Mouse (Mus musculus) CH12.LX (cell line): ENCODE results near the gene Zic1.

Source experiments
- POLR2A ChIP-seq: IDR thresholded peaks from 2 replicates; pipeline ENCODE4 v1.6.1; 2011; ENCODE audit warnings: low read depth, mild to moderate bottlenecking, improper control_type of control experiment, low read length
- USF2 ChIP-seq: conservative IDR thresholded peaks from 2 replicates; pipeline ENCODE4 v1.6.1; 2011; ENCODE audit warnings: low read depth, low read length, improper control_type of control experiment

DNA sequence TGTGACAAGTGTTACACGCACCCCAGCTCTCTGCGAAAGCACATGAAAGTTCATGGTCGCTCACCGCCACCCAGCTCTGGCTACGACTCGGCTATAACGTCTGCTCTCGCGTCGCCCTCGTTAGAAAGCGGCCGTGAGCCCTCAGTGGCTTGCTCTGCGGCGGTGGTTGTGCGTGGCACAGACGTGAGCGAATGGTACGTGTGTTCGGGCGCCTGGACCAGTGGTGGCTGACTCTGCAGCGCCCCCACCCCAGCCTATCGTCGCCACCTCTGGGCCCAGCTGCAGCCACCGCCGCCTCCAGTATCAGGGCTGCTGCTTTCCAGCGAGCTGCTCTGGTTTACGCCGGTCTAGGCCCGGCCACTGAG is 18.5 kb upstream of the Zic1 start:
- TF ChIP-seq POLR2A = no peak
- no peak for TF ChIP-seq USF2
